Mouse (Mus musculus): ENCODE measurements at regions not wholly inside any gene's neighbourhood (a gene's known extent, or its start where the extent isn't known, plus 50 kb on each side); places are given as distances from the start of the nearest gene placed in this dataset.

DNA sequence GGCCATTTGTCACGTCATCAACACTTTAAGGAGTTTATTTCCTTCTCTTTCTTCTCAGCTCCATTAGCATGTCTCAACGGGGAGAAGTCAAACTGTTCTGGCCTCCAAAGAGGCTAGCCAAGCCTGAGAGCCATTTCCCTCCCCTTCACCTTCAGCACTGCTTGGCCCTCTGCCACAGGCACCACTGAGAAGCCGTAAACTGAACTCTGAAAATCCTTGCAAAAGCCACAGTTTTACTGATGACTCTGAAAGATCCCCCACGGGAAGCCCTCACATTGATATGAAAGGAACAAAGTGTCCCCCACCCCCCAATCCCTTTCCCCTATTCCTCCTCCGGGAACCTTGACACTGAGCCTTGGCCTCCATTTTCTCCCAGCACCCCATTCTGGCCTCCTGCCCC lies 188.1 kb upstream of the Arid1b start:
- DNase-seq (ENCODE audit: low spot score): no peak

DNA sequence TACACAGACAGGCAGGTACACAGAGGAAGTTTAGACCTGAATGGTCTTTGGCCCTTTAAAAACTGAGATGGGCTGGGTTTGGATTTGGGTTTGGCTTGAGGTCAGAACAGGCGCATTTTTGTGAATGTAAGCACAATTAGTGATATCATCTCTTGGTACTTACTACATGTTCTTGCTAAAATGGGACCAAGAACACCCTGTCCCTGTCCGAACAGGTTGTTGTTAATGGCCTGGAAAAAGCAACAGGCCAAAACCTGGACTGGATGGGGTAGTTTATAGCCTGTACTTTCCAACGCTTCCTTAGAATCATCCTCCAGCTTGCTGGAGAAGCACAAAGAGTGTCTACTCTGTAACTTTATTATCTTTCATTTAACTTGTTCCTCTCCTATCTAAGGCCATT lies 185.2 kb upstream of the Arid1b start:
- DNase-seq (ENCODE audit: low spot score): no peak

DNA sequence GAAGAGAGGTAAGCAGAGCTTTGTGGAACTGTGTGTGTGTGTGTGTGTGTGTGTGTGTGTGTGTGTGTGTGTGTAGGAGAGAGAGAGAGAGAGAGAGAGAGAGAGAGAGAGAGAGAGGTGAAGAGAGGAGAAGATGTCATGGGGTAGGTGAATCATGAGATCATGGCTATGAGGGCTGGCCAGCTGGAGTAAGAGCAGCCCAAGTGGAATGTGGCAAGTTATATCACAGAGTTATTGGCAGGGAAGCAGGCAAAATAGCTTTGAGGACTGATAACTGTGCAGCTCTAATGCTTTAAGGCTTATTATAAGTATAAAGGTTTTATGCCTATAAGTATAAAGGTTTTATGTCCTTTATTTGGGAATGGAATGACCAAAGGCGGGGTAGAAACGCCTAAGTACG lies 180.9 kb upstream of the Arid1b start:
- no peak for DNase-seq (ENCODE audit: low spot score)

DNA sequence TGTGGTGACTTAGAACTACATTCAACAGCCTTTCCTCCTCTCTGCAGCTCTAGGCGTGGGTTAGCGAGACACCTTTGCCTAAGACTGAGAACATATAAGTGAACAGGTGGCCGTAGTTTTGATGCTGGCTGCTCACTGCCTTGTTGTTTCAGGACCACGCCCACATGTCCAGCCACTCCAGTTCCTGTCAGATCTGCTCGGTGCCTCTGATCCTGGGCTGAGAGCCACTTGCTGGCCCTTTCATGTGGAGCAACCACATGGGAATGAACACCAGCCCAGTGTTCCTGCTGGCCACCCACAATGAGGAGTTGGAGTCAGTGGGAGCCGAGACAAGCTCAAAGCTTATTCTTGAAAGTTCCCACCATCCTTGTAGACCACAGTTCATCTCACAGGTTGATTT lies 180.5 kb upstream of the Arid1b start:
- no peak for DNase-seq (ENCODE audit: low spot score)

DNA sequence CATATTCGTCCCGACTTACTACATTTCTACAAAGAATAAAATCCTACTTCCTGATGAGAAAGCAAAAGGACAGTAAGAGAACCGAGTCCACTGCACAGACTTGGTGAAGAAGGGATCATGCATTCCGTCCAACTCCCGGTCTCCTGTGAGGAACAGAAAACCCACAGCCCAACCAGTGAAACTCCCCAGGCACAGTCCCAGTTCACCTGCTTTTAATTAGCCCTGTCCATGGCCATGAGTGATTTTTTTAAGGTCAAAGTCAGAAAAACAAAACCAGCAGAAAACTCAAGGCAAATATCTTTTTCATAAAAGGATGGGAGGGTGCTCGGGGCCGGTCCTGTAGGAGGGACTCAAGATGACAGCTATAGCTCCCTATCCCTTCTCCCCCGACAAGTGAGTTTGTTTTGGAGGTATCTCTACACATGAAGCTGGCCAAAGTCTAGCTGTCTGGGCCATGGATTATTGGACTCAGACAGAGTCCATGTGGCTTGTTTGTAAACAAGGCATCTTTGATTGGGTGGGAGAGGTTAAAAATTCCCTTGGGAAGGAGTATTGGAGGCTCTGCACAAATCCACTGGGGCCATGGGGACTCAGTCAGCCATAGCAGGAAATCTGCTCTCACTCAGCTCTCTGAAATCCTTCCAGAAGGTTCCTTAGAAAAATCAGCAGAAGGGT lies 168.8 kb upstream of the Arid1b start:
- no peak for DNase-seq (ENCODE audit: low spot score)

DNA sequence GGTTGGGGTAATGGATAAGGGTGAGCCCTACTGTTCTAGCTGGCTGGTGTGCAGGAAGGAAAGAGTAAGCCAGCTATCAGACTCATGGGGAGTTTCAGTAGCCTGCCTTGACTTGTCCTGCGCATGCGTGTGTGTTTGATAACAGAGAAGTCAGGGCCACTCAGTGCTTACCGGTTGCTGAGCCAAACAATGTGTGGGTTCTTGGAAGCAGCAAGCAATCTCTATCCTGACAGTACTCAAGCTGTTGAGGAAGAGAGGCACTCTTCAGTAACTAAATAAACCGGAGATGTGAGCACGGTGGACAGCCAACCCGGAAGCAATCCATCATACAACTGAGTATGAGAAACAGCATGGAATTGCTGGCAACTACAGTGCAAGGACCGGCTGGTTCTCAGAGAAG lies 160.1 kb upstream of the Arid1b start:
- DNase-seq (ENCODE audit: low spot score): no peak

DNA sequence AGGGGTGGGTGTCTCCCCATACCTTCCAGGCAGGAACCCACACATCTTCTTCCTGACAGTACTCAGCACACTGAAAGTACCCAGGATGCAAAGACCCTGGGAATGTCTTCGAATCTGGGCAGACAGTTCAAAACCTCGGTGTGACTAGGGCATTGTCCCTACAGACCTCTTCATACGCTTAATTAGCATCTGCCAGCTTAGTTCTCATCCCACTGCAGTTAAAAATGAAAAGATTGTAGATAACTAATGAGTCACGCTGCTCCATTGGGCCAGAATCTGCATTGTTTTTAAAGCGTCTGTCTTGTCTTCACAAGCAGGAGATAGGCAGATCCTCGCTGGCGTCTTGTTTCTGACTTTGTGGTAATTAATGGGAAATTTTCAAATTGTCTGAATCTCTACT lies 159.6 kb upstream of the Arid1b start:
- no peak for DNase-seq (ENCODE audit: low spot score)

DNA sequence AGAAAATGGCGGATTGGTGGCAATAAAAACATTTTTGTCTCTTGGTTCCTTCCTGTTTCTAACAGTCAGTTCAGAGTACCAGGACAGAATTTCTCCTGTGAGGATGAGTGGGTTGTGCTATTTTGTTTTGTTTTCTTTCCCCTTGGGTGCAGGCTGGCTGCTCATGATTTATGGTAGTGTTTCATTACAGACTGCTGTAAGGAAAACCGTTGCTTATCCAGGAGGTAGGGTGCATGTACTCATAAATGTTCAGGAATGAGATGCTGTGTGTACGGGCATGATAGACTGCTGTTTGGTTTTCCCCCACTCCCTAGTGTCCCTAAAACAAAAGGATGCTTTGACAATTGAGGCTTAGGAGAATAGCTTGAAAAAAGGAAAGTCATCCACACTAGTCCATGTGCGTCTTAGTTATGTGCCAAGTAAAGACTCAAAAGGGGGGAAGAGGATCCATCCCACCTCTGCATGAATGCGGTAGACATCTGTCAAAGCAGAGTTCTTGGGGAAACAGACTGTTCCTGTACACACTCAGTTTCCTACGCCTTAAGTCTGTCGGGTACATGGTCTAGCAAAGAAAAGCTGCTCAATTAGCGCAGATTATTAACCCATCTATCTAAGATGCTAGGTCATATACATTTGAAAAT lies 158.9 kb upstream of the Arid1b start:
- no peak for DNase-seq (ENCODE audit: low spot score)

DNA sequence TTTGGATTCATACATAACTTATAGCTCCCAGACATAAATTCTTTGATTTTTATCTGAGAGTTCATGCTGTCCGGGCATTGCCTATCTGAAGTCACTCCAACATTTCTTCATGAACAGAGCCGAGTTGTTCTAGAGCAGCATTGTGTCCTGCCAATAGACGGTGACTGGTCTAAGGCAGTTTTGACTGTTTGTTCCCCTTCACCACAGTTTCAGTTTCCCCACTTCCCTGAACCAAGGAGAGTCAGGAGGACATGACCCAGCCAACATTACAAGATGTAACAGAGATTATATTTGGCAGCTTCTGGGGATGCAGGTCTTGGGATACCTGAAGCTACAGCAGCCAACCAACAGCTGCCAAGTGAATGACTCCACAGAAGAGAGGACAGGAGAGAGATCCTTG lies 154.0 kb upstream of the Arid1b start:
- no peak for DNase-seq (ENCODE audit: low spot score)

DNA sequence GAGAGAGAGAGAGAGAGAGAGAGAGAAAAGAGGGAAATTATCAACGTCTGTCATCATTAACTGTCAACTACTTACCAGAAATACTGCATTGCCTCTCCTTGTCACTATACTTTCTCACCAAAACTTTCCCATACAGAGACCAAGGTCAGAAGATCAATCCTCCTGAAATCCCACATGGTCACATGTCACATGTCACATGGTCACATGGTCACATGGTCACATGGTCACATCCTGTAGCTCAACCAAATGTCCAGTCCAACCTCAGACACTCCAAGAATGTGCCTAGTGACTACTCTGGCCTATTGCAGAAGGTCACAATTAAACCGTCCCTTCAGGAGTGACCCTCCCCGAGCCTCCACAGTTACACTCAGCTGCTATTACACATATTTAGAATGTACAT lies 135.8 kb upstream of the Arid1b start:
- no peak for DNase-seq (ENCODE audit: low spot score)

DNA sequence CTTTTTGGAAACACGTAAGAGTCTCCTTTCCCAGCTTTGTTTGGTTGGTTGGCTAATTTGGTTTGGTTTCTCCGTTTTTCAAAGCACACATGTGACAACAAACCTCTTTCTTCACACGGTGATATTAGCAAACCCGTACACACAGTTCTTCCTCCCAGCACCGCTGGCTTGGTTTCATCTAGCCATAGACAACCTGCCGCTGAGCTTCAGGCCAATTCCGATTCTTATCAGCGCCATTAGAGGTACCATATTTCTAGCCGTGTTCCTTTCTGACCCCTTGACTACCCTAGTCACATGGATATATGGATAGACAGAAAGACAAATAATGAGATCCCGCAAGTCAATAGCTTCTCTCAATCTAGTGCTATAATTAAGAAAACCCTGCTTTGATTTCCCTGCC lies 129.2 kb upstream of the Arid1b start:
- DNase-seq (ENCODE audit: low spot score): no peak

DNA sequence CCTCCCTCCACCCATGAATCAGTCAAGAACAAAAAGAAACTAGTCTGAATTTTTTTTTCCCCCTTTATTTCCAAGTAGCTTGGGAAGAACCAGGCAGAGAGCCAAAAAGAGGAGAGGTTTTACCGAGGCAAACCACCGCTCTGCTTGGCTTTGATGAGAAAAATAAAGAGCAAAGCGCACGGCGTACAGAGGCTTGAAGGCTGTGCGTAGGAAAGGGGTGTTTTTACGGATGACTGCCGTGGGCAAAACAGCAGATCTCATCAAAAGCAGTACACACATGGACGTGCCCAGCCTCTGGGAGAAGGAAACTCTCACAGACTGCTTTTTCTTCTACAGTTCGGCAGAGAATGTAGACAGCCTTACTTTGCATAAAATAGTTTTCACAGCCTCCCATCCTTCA lies 128.5 kb upstream of the Arid1b start:
- no peak for DNase-seq (ENCODE audit: low spot score)

DNA sequence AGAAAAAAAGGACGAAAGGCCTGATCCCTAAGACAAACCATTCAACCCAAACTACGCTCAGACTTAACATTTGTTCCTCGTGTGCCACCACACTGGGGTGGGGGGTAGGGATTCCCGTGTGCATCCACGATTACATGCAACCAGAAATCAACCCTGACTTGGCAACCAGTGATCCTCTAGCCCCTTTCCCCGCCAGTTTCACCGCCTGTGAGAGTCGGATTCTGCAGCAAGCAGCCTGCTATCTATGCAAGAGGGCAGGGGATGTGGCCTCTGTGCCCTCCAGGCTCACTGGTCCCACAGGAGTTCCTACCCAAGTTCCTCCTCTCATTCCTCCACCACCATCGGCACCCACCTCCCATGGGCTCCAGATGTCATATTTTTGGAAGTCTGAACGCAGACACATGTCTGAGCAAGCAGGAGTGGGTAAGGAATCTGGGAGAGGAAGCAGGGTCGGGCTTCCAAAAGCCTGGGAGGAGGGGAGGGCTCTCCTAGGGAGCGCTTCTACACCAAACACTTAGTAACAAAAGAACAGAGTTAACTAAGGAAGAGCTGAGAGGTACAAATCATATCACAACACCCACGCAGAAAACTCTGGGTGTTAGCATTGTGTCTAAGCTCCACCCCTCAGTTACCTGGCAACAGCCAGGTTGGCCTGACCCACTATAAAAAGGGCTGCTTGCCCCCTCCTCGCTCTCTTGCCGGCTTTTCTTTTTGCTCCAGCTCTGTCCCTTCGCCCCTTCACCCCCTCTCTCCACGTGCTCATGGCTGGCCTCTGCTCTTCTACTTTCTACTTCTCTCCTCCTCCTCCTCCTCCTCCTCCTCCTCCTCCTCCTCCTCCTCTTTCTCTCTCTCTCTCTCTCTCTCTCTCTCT lies 127.9 kb upstream of the Arid1b start:
- no peak for DNase-seq (ENCODE audit: low spot score)

DNA sequence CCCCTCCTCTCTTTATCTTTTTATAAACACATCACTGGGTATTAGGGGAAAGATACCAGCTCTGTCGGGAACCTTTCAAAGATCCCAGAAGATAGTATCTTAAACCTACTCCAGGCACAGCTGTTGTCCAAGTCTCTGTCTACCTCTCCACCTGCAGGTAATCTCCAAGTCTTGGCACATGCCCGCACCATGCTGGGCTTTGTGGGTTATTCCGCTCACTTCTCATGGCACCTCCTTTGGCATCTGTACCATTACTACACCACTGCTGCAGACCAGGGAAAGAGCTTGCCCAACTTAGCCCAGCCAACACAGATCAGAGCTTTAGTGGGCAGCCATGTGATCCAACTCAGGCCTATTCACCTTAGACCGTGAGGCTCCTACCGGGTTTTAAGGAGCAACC lies 127.0 kb upstream of the Arid1b start:
- no peak for DNase-seq (ENCODE audit: low spot score)

DNA sequence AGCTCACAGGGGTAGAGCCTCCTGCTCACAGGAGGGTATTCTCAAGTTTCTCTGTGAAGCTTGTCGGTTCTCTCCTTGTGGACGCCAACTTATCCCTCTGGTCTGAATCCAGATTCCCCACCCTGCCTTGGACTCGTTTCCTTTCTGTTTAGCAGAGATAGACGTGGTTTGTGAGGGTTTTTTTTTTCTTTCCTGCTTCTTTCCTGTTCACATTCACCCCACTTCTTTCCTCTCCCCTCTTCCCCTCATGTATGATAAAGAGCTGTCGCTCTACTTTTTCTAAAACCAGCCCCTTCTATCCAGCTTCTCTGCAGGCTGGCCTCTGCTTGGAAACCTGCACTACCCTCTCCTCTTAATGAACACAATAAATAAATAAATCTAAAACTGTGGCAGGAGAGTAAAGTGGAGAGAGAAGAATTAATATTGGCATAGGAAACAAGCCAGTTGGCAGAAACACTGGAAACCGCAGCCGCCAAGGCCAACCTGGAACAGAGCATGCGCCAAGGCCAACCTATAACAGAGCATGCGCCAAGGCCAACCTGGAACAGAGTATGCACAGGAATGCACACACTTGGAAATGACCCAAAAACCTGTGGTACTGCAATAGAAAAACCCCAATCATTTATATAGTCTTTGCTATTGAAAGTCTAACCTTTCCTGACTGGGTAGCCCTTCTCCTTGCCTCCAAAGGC lies 126.2 kb upstream of the Arid1b start:
- no peak for DNase-seq (ENCODE audit: low spot score)

DNA sequence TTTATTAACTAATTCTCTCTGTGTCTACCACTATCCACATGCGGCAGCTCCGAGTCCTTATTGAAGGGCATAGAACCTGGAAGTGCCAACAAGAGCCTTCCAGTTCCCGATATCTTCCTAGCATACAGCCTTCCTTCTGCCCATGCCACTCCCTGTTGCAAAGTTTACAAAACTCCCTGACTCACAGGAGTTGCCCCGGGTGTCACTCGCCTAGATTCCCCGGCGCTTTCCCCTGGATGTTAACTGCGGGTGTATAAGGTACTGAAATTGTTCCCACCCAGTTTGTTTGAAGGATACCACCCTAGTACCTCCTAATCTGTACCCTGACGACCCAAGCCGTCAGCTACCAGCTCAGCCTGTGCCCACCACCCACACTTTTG lies 125.7 kb upstream of the Arid1b start:
- no peak for DNase-seq (ENCODE audit: low spot score)

DNA sequence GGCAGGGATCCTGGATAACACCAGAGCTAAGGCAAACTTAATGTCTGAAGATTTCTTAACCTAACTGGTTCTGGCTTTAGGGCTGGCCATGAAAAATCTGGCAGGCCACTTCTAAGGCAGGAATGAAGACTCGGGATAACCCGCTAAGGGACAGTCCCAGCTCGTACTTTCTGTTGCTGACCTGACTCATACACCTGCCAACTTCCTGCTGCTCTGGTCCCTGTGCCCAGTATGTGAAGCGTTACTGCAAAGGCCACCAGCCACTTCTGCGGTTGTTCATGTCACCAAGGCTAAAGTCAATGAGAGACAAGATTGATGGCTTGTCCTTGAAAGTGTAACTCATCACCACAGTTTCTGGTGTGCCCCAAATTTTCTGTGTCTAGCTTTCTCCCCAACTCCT lies 125.3 kb upstream of the Arid1b start:
- no peak for DNase-seq (ENCODE audit: low spot score)

DNA sequence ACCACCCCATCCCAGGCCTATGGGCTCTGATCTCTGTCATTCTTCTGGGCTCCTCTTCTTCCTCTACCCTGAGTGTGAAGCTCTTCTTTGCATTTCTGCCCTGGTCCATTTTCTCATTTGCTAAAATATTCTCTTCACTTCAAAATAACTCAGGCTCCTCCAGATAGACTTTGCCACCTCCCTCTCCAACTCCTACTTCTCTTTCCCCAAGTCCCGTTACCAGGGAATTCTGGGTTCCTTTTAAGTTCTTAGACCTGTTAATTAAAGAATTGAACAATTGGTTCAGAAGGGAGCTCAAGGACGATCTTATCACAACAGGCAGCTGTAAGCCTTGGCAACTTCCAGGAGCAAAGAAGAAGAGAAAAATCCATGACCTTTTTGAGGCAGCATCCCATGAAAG lies 122.9 kb upstream of the Arid1b start:
- no peak for DNase-seq (ENCODE audit: low spot score)

DNA sequence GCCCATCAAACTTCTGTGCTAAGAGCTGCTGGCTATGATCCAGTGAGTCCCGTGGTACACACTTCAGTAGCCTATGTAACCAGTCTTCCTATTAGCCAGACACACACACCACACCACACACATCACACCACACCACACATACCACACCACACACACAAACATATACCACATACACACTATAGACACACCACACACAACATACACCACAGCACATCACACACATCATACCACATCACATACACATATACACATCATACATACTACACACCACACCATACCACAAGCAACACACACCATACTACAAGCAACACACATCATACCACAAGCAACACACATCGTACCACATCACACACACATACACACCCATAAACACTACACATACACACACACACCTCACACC lies 119.7 kb upstream of the Arid1b start:
- no peak for DNase-seq (ENCODE audit: low spot score)

DNA sequence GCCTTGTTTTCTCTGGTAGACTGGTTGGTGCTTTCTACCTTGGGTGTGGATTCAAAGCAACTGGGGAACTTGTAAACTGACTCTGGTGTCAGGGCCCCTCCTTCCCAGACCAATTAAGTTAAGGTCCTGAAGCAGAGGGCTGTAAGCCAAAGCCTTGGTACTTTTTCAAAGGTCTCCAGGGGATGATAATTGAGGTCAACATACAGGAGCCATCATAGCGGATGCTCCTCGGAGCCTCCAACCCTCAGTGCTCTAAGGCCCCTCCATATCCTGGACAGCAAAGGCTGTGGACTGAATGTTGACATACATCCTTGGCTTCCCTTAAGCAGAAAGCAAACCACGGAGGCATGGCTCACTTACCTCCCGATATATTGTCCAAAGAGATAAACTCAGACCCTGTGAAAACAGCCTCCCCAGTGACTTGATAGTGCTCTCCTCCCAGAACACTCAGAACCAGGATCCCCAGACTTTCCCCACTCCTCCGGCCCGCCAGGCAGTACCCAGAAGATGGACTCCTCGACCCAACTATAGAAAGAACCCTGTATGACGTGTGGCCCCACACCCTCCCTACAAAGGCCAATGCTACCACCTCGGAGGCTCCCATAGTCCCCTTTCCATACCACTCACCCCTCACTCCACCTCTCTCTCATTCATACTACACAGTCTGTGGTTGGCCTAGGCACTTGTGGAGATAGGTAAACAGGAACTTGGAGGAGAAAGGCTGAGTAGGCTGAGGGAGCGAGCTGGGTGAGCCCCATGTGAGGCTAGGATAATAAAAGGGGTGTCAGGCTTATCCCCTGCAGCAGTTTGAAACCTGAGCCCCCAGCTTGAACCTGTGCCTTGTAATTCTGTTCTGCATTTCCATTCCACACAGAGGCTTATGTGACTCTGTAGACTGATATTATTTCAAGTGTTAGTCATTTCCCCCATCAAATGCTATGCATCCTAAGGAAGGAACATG lies 118.8 kb upstream of the Arid1b start:
- no peak for DNase-seq (ENCODE audit: low spot score)

DNA sequence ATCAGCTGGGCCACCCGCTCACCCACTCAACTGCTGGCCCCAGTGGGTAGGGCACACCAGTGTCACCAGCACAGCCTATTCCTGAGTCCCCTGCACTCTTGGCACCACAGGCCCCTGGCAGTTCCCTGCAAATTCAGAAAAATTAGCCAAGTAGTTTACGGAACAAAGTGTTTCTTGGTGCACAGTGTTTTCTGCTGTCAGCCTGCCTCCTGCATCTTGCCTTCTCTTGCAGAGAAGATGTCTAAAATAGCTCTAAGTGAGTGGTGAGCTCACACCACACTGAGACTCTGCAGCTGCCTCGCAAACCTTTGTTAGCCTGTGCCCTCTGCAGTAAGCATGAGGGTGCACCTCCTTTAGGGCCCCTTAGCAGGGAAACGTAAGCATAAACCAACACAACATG lies 117.7 kb upstream of the Arid1b start:
- DNase-seq (ENCODE audit: low spot score): no peak

DNA sequence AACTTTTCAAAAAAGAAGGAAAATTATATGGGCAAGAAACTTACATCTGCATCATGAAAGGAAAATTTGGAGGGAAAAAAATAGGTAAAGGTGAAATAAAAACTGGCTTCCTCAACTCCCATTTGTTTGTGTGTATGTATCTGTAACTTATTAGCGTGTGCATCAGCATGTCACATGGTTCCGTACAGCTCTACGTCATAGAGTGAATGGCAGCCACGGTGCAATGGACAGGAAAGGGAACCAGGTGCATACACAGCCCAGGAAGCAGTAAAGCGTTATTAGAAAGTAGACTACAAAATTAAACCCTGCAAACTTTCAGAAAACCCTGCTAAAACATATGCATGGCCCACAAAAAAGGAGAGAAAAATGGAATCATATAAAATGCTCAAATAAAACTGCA lies 112.7 kb upstream of the Arid1b start:
- DNase-seq (ENCODE audit: low spot score): no peak

All from T-cell, adult 2 months (primary cell).